Mouse (Mus musculus): ENCODE data around the gene Hmcn2.

GRCm38 (mm10) chr2:31269847-31270246 lies 44.4 kb upstream of the Hmcn2 start:
- TF ChIP-seq TCF12 (IDR thresholded peaks at IDR 0.05; ENCODE audit: low read depth, low read length), result no peak
- TF ChIP-seq POLR2AphosphoS2 (IDR thresholded peaks at IDR 0.05; ENCODE audit: low read depth, low read length), result no peak
- no peak for TF ChIP-seq POLR2A (IDR thresholded peaks at IDR 0.05; ENCODE audit: low read depth, low read length)
- TF ChIP-seq EP300 (IDR thresholded peaks at IDR 0.05; ENCODE audit: low read length), result no peak
- TF ChIP-seq CTCF (conservative IDR thresholded peaks at IDR 0.05 in 1 of 2, IDR thresholded peaks at IDR 0.05 in 1 of 2; ENCODE audit: low read depth in 2 of 2, low read length in 2 of 2), result no peak
- TF ChIP-seq KAT2A (IDR thresholded peaks at IDR 0.05; ENCODE audit: insufficient replicate concordance, low read length), result no peak
- no peak for TF ChIP-seq USF1 (IDR thresholded peaks at IDR 0.05; ENCODE audit: low read depth, low read length)
- no peak for TF ChIP-seq ZNF384 (IDR thresholded peaks at IDR 0.05; ENCODE audit: low read depth, low read length)
- no peak for TF ChIP-seq HCFC1 (IDR thresholded peaks at IDR 0.05; ENCODE audit: low read depth, low read length)
- TF ChIP-seq E2F4 (IDR thresholded peaks at IDR 0.05; ENCODE audit: insufficient replicate concordance, low read depth, low read length), result no peak
- TF ChIP-seq BHLHE40 (IDR thresholded peaks at IDR 0.05; ENCODE audit: low read depth, low read length), result no peak
